Mouse (Mus musculus) kidney, postnatal 0 days (tissue): ENCODE measurements around the gene Trpv4. TPM values are rescaled to one million over a fixed set of nuclear protein-coding genes. Genes with fewer than 3 reads are reported as not detected.

ENCODE experiments used
- ATAC-seq: fragments of 200-750 bp; cut with Nextera tagmentation; replicated peaks from 2 replicates; pipeline ENCODE4 v1.8.0; 2017; ENCODE audit warnings: low read depth, moderate number of reproducible peaks, moderate TSS enrichment, moderate library complexity; ENCODE audit not compliant: low FRiP score
- DNase-seq: peaks from one replicate; pipeline ENCODE4 v3.0.0-alpha.2; 2016; ENCODE audit warnings: low spot score
- H3K27ac ChIP-seq: fragments of 300-500 bp; sonication (generic); 2 replicates; pipeline ENCODE4 v1.5.1; 2014; ENCODE audit warnings: mild to moderate bottlenecking
- H3K27me3 ChIP-seq: fragments of 300-500 bp; sonication (generic); 2 replicates; pipeline ENCODE4 v1.6.1; 2014; ENCODE audit warnings: low read length, mixed read lengths; ENCODE audit not compliant: insufficient read depth
- H3K36me3 ChIP-seq: fragments of 300-500 bp; sonication (generic); 2 replicates; pipeline ENCODE4 v1.6.1; 2014; ENCODE audit warnings: low read length, mixed read lengths; ENCODE audit not compliant: insufficient read depth
- H3K4me1 ChIP-seq: fragments of 300-500 bp; sonication (generic); replicated peaks from 2 replicates; pipeline ENCODE4 v1.6.1; 2014; ENCODE audit warnings: antibody characterized with exemption, low read length, mixed read lengths; ENCODE audit not compliant: insufficient read depth
- H3K4me2 ChIP-seq: fragments of 300-500 bp; sonication (generic); 2 replicates; pipeline ENCODE4 v1.6.1; 2014; ENCODE audit warnings: mild to moderate bottlenecking, low read length, moderate library complexity, mixed read lengths
- H3K4me3 ChIP-seq: fragments of 300-500 bp; sonication (generic); replicated peaks from 2 replicates; pipeline ENCODE4 v1.5.1; 2014; ENCODE audit warnings: low read depth, low read length
- H3K9ac ChIP-seq: fragments of 300-500 bp; sonication (generic); 2 replicates; pipeline ENCODE4 v1.6.1; 2014; ENCODE audit warnings: low read depth, low read length
- H3K9me3 ChIP-seq: fragments of 300-500 bp; sonication (generic); replicated peaks from 2 replicates; pipeline ENCODE4 v1.6.1; 2016; ENCODE audit warnings: low read length, inconsistent platforms, mixed read lengths
- CTCF ChIP-seq: IDR thresholded peaks from 2 replicates; pipeline ENCODE4 v1.5.1; 2016; ENCODE audit warnings: antibody characterized with exemption, low read depth, mild to moderate bottlenecking, moderate library complexity
- WGBS: fragments of 180-500 bp; shearing (Covaris S2); extraction: QIAGEN DNeasy Blood & Tissue Kit; methylation state at CpG from one replicate; pipeline ENCODE4 v1.1.7; 2014; 5-methylcytosine and 5-hydroxymethylcytosine counted together
- polyA plus RNA-seq: library from polyadenylated mRNA; unstranded; fragments of >200 nt; fragmentation: Nextera tagmentation; extraction: Ambion mirVana; gene quantifications from 2 replicates; pipeline ENCODE4 v1.2.1, GENCODE M21; 2015

Gene Trpv4
- 31.3 and 35.6 TPM in 2 replicates for polyA plus RNA-seq

DNA sequence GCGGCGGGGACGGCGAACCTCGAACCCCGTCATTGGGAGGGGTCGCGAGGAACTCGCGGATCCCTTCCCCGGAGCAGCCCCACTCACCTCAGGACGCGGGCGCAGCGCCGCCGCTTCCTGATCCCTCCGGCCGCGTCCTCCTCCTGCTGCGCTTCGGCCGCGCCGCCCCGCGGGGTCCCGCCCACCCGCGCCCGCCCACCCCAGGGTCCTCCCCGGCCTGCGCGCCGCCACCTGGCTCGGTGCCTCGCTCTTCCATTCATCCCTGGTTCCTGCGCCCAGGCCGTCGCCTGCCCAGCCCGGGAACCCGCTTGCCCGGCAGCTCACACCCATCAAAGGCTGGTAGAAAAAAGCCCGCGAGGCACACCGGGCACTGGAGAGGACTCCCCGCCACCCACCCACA is at the start of gene Trpv4:
Gene Trpv4, minus strand, starts transcription at position 167 of the 400 bp plus-strand sequence.
- peaks cover 4% of the 10 kb centered on the region; the same call in 1 of the 2 replicates for H3K27me3 ChIP-seq
- no peaks in the 10 kb centered on the region for H3K36me3 ChIP-seq
- ATAC-seq (peak; percentile 37; the same call in 1 of the 2 replicates), DNase-seq (no peak)
- peak within 1 kb of the TSS; percentile 96 for H3K4me2 ChIP-seq
- peak within 1 kb of the TSS; percentile 60 for H3K4me3 ChIP-seq
- peaks cover 12% of the 10 kb centered on the region; the same call in 1 of the 2 replicates for H3K4me1 ChIP-seq
- WGBS = under 1% methylated on average over 47 of the region's 47 CpGs
- peak within 1 kb of the TSS; percentile 70 for H3K27ac ChIP-seq
- peak within 1 kb of the TSS; percentile 62 for H3K9ac ChIP-seq
- H3K9me3 ChIP-seq = no peaks in the 10 kb centered on the region
- no peak for TF ChIP-seq CTCF

DNA sequence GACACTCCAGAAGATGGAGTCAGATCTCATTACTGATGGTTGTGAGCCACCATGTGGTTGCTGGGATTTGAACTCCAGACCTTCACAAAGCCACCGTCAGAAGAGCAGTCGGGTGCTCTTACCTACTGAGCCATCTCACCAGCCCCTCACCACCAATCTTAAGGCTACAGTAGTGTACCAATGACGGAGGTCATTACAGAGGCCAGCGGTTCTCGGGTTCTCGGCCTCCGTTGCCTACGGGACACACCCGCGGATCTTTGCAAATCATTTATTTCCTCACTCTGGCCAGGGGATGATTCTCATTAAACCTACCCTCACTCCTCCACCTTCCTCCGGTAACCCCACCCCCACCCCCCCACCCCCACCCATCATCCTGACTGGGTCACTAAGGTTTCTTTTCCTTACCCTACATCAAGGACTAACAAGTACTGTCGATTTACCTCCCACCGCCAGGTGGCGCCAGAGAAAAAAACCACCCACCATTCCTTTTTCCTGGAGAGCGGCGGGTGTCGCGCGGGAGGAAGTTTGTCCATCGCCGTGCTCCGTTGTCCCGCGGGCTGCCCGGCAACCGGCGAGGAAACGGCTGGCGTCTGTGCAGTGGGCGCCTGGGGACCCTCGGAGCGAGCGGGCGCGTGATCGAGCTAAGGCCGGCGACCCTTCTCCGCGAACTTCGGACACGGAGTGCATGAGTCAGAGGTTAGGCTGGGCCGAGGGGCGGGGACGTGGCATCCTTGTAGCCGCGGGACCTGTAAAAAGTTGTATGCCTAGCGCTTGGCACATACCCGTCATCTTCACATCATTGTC is 49.2 kb upstream of the Trpv4 start, which contains the start of gene Tchp:
Gene Tchp, plus strand, starts transcription at position 496 of the 804 bp plus-strand sequence.
- TF ChIP-seq CTCF = peak; percentile 89
- Histone ChIP-seq H3K27ac (no peak within 1 kb of the TSS), H3K9me3 (no peaks in the 10 kb centered on the region), H3K4me2 (peak within 1 kb of the TSS; percentile 85), H3K27me3 (no peaks in the 10 kb centered on the region), H3K4me3 (peak within 1 kb of the TSS; percentile 81), H3K36me3 (peaks cover 14% of the 10 kb centered on the region; the same call in 1 of the 2 replicates), H3K4me1 (peaks cover 7% of the 10 kb centered on the region), H3K9ac (peak within 1 kb of the TSS; percentile 70)
- ATAC-seq (peak; percentile 79), DNase-seq (peak; percentile 95)
- 1% methylated on average over 49 of the region's 49 CpGs for WGBS

DNA sequence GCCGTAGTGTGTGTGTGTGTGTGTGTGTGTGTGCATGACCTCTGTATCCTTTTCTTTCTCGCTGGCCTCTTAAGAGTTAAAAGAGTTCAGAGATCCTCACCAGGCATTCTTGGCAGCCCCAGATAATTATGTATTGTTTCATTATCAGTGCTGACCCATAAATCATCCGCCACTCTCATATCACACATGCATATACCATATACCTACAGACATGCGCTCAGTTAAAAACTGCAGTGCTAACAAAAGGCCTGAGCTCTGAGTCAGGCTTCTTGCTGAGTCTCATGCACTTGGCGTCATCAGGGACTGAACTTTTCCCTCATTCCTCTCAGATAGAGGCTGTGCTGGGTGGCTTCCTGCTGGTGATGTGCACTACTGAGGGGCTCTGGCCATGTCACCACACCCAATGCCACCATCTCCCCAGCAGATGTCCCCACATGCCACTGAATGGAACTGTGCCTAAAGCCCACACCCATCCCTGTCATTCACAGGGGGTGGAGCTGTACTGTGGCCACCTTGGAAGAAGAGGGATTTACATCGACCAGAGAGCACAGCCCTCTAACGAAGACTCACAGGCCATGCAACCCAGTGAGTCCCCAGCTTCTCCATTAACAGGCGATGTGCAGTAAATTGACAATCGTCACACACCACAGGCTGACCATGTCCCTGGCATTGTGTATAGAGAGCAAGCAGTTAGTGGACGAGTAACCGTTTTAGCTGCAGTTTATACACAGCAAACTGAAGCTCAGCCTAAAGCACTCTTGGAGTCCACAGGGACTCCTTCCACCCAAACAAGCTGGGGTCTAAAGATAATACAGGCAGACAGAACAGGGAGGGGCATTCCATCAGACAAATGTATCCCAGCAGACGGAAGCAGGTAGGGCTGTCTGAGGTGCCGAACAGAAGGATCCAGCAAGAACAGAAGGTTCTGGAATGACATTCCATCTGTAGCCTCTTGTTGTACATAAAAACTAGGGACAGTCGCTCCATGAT is 44.5 kb upstream of the Trpv4 start:
- no peak overlapping the region for H3K9ac ChIP-seq
- H3K4me3 ChIP-seq = no peak overlapping the region
- H3K27me3 ChIP-seq = no peaks in the 10 kb centered on the region
- WGBS = 59% methylated on average over 14 of the region's 14 CpGs
- H3K4me2 ChIP-seq = no peak overlapping the region
- DNase-seq = peak; percentile 77
- TF ChIP-seq CTCF = peak; percentile 77
- no peak overlapping the region for H3K27ac ChIP-seq
- H3K36me3 ChIP-seq = no peaks in the 10 kb centered on the region
- no peaks in the 10 kb centered on the region for H3K4me1 ChIP-seq
- H3K9me3 ChIP-seq = no peaks in the 10 kb centered on the region
- ATAC-seq = peak; percentile 72; the same call in 1 of the 2 replicates

DNA sequence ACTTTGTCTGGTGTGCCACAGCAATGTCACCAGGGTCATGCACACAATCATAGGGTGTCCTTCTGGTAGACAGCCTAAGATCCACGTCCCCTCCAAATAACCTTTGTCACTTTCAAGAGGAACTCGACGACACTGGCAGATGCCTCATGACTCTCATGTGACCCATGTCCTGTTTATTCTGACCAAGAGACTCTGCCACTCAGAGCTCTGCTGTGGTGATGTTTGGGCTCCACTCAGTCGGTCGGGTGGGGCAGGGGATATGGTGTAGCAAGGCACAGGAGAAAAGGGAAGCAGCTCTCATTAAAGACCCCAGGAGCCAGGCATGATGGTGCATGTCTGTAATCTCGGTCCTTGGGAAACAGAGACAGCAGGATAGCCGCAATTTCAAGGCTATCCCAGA is 40.8 kb upstream of the Trpv4 start:
- H3K4me1 ChIP-seq = no peaks in the 10 kb centered on the region
- no peak overlapping the region for H3K4me3 ChIP-seq
- H3K4me2 ChIP-seq = no peak overlapping the region
- 56% methylated on average over 7 of the region's 7 CpGs for WGBS
- ATAC-seq (no peak), DNase-seq (no peak)
- no peaks in the 10 kb centered on the region for H3K27me3 ChIP-seq
- no peak overlapping the region for H3K9ac ChIP-seq
- H3K36me3 ChIP-seq = no peaks in the 10 kb centered on the region
- no peak for TF ChIP-seq CTCF
- no peak overlapping the region for H3K27ac ChIP-seq
- H3K9me3 ChIP-seq = no peaks in the 10 kb centered on the region

DNA sequence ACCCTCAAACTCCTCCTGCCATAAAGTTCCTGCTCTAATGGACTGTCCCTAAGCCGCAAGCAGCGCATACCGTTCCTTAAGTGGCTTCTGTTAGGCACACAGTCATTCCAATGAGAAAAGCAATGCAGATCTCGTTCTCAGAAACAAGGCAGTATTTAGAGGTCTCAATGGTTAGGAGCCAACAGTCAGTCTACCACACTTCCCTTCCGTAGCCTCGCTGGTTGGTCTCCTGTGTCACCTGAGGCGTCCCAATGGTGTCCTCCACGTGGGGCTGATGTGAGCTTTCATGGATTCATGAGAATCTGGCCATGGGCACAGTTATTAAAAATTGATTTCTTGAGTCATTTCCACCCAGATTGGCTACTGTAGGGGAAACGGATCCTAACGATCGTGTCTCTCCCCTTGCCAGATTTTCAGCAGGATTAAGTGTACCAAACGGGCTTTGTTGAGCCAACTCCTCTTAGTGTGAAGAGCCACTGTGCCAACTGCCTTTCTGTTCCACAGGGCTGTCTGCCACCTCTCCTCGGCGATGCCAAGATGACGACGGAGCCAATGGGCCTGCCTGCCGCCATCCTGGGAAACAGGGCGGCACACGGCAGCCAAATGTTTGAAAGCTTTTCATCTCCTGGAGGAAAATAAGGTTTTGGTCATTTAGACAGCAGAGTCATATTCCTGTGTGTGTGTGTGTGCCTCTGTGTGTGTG is 40.0 kb upstream of the Trpv4 start:
- no peak for DNase-seq

More for the DNA sequence above, 40.0 kb upstream of the Trpv4 start:
- H3K27me3 ChIP-seq = no peaks in the 10 kb centered on the region
- WGBS = 86% methylated on average over 19 of the region's 19 CpGs
- ATAC-seq = no peak
- no peak overlapping the region for H3K9ac ChIP-seq
- no peaks in the 10 kb centered on the region for H3K36me3 ChIP-seq
- no peak overlapping the region for H3K4me3 ChIP-seq
- no peak overlapping the region for H3K27ac ChIP-seq
- no peaks in the 10 kb centered on the region for H3K9me3 ChIP-seq
- H3K4me2 ChIP-seq = no peak overlapping the region
- no peak for TF ChIP-seq CTCF
- H3K4me1 ChIP-seq = no peaks in the 10 kb centered on the region
